Mouse (Mus musculus) myocyte (in vitro differentiated cells): ENCODE data around the gene Hras.

Experiments used
- CEBPB ChIP-seq: IDR thresholded peaks from 2 replicates; pipeline ENCODE4 v1.6.1; 2011; ENCODE audit warnings: mild to moderate bottlenecking, moderate library complexity; ENCODE audit not compliant: poor library complexity, insufficient read depth, severe bottlenecking
- MAX ChIP-seq: IDR thresholded peaks from one replicate; pipeline ENCODE4 v1.6.1; 2011; ENCODE audit warnings: low read depth, mild to moderate bottlenecking, control low read depth
- MYOG ChIP-seq, 3 experiments: IDR thresholded peaks; one replicate each; pipeline ENCODE4 v1.6.1; 2011; ENCODE audit warnings: control low read depth in 2 of 3, low read depth in 2 of 3, mild to moderate bottlenecking in 2 of 3; ENCODE audit not compliant: insufficient read length in 2 of 3, control insufficient read depth in 1 of 3, insufficient read depth in 1 of 3
- POLR2A ChIP-seq: IDR thresholded peaks from one replicate; pipeline ENCODE4 v1.6.1; 2011; ENCODE audit warnings: low read depth, mild to moderate bottlenecking, control low read depth, moderate library complexity; ENCODE audit not compliant: insufficient read length
- POLR2AphosphoS2 ChIP-seq: IDR thresholded peaks from one replicate; pipeline ENCODE4 v1.6.1; 2011; ENCODE audit warnings: low read depth, control low read depth; ENCODE audit not compliant: insufficient read length
- TCF12 ChIP-seq: IDR thresholded peaks from one replicate; pipeline ENCODE4 v1.6.1; 2011; ENCODE audit warnings: mild to moderate bottlenecking, control low read depth; ENCODE audit not compliant: poor library complexity, insufficient read depth, severe bottlenecking
- USF1 ChIP-seq: IDR thresholded peaks from one replicate; pipeline ENCODE4 v1.6.1; 2011; ENCODE audit warnings: low read depth, mild to moderate bottlenecking, control low read depth, moderate library complexity

GRCm38 (mm10) chr7:141222696-141223215 is 29.0 kb upstream of the Hras start:
- TF ChIP-seq TCF12 = no peak
- no peak for TF ChIP-seq POLR2AphosphoS2
- no peak for TF ChIP-seq USF1
- no peak for TF ChIP-seq CEBPB
- no peak for TF ChIP-seq MAX
- no peak for TF ChIP-seq POLR2A
- no peak for TF ChIP-seq MYOG (IDR thresholded peaks at IDR 0.05; ENCODE audit: control insufficient read depth in 1 of 3, insufficient read depth in 1 of 3, insufficient read length in 2 of 3, low read depth in 2 of 3)
